Mouse (Mus musculus): ENCODE data around the gene Stx1a. TPM values are rescaled to one million over a fixed set of nuclear protein-coding genes. Genes with fewer than 3 reads are reported as not detected.
A peak's percentile ranks its signal among the peaks of the same experiment; 100 is the strongest.

The Stx1a gene
- polyA plus RNA-seq, 1 experiment from 2014 or later: 110 TPM

DNA sequence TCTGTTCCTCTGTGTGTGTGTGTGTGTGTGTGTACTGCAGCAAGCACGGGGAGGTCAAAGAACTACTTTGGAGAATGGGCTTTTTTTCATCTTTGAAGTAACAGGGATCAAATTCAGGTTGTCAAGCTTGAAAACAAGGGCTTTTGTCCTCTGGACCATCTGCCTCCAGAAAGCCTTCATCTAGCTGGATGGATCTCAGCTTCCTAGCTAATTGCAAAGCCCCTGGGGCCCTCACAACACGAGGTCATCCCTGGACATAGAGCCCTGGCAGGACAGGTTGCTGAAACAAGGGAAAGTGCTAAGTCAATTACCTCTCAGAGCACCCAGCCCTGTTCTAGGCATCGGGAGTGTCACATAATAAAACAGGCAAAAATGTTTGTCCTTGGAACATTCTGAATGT is 39.5 kb upstream of the Stx1a start:
- Histone ChIP-seq H3K4me2 (ENCODE audit: low read length) (no peak overlapping the region), H3K4me3 (replicated peaks; ENCODE audit: low read length) (no peak overlapping the region), H3K4me1 (replicated peaks; ENCODE audit: control insufficient read depth, insufficient read depth, low read length) (peaks cover 13% of the 10 kb centered on the region), H3K36me3 (ENCODE audit: control insufficient read depth, insufficient read depth) (no peaks in the 10 kb centered on the region), H3K9ac (replicated peaks; ENCODE audit: low read depth, low read length) (no peak overlapping the region), H3K27me3 (replicated peaks; ENCODE audit: control insufficient read depth, insufficient read depth, low read length) (peaks cover 30% of the 10 kb centered on the region), H3K27ac (ENCODE audit: low read length) (no peak overlapping the region), H3K9me3 (ENCODE audit: control insufficient read depth, low read length) (no peaks in the 10 kb centered on the region)
- ATAC-seq: no peak
- 0% methylated on average over 3 of the region's 3 CpGs for WGBS

DNA sequence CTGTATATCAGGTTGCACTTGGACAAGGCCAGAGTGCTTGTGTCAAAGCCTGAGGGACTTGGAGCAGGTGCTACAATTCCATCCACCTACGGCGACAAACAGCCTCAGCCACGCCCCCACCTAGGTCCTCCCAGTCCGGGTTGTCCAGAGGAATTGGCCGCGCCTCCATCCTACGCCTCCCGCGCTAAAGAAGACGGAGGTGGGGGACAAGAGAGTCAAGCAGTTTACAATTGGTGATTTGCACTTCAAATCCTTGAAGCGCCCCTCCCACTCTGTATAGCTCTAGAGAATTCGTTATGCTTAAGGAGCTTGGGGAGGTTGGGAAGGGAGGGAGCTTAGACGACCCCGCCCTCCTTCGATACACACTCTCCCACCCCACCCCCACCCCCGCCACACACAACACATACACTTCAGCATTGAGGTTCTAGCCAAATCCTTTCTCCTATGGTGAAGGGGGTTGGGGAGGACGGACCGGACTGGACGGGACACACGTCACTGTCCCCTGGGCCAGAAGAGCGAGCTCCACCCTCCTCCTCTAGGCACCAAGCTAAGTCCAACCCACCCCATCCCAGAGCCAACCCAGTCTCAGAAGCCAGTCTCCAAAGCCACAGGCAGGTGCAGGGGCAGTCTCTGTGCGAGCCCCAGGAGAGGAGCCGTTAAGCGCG is 37.5 kb upstream of the Stx1a start, which contains the start of gene Cldn3:
Gene Cldn3, plus strand, starts transcription at position 582 of the 665 bp plus-strand sequence.
- H3K27me3 ChIP-seq (replicated peaks; ENCODE audit: control insufficient read depth, insufficient read depth, low read length): peaks cover 32% of the 10 kb centered on the region
- H3K27ac ChIP-seq (ENCODE audit: low read length): peak within 1 kb of the TSS; percentile 38; the same call in 1 of the 2 replicates
- under 1% methylated on average over 25 of the region's 25 CpGs for whole genome bisulfite sequencing
- peak within 1 kb of the TSS; percentile 43 for H3K4me3 ChIP-seq (replicated peaks; ENCODE audit: low read length)
- H3K9ac ChIP-seq (replicated peaks; ENCODE audit: low read depth, low read length): peak within 1 kb of the TSS; percentile 52
- H3K9me3 ChIP-seq (ENCODE audit: control insufficient read depth, low read length): no peaks in the 10 kb centered on the region
- peak within 1 kb of the TSS; percentile 44 for H3K4me2 ChIP-seq (ENCODE audit: low read length)
- peaks cover 13% of the 10 kb centered on the region for H3K4me1 ChIP-seq (replicated peaks; ENCODE audit: control insufficient read depth, insufficient read depth, low read length)
- H3K36me3 ChIP-seq (ENCODE audit: control insufficient read depth, insufficient read depth): no peaks in the 10 kb centered on the region
- peak; percentile 75 for ATAC-seq

- Histone ChIP-seq H3K4me3 (replicated peaks; ENCODE audit: low read length) (peak overlapping the region; percentile 43), H3K36me3 (ENCODE audit: control insufficient read depth, insufficient read depth) (no peaks in the 10 kb centered on the region), H3K27me3 (replicated peaks; ENCODE audit: control insufficient read depth, insufficient read depth, low read length) (peaks cover 32% of the 10 kb centered on the region), H3K9me3 (ENCODE audit: control insufficient read depth, low read length) (no peaks in the 10 kb centered on the region), H3K27ac (ENCODE audit: low read length) (peak overlapping the region; percentile 38; the same call in 1 of the 2 replicates), H3K4me2 (ENCODE audit: low read length) (peak overlapping the region; percentile 44), H3K9ac (replicated peaks; ENCODE audit: low read depth, low read length) (peak overlapping the region; percentile 52), H3K4me1 (replicated peaks; ENCODE audit: control insufficient read depth, insufficient read depth, low read length) (peaks cover 13% of the 10 kb centered on the region)
- peak; percentile 65 for ATAC-seq
- WGBS: 4% methylated on average over 79 of the region's 79 CpGs
These were observed 36.7 kb upstream of the Stx1a start for GRCm38 (mm10) chr5:134986298-134987268.

DNA sequence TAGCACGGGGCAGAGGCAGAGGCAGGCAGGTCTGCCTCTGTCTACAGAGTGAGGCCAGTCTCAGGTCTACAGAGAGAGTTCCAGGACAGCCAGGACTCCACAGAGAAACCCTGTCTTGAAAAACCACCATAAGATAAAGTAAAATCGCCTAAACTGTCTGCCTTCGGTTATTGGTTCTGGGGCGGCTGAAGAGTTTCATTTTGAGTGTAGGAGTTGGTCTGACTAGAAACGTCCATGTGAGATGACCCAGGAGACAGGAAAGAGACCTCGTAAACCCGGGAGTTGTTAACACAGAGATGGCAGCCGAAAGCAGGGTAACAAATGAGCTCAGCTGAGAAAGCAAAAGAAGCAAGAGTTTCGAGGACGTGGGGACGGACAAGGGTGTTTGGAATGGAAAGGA is 34.1 kb upstream of the Stx1a start:
- H3K27ac ChIP-seq (ENCODE audit: low read length): no peak overlapping the region
- H3K4me3 ChIP-seq (replicated peaks; ENCODE audit: low read length): no peak overlapping the region
- peaks cover 32% of the 10 kb centered on the region for H3K27me3 ChIP-seq (replicated peaks; ENCODE audit: control insufficient read depth, insufficient read depth, low read length)
- H3K4me1 ChIP-seq (replicated peaks; ENCODE audit: control insufficient read depth, insufficient read depth, low read length): peaks cover 13% of the 10 kb centered on the region
- H3K36me3 ChIP-seq (ENCODE audit: control insufficient read depth, insufficient read depth): no peaks in the 10 kb centered on the region
- WGBS: 82% methylated on average over 11 of the region's 11 CpGs
- no peak overlapping the region for H3K9ac ChIP-seq (replicated peaks; ENCODE audit: low read depth, low read length)
- H3K4me2 ChIP-seq (ENCODE audit: low read length): no peak overlapping the region
- H3K9me3 ChIP-seq (ENCODE audit: control insufficient read depth, low read length): no peaks in the 10 kb centered on the region
- no peak for ATAC-seq

DNA sequence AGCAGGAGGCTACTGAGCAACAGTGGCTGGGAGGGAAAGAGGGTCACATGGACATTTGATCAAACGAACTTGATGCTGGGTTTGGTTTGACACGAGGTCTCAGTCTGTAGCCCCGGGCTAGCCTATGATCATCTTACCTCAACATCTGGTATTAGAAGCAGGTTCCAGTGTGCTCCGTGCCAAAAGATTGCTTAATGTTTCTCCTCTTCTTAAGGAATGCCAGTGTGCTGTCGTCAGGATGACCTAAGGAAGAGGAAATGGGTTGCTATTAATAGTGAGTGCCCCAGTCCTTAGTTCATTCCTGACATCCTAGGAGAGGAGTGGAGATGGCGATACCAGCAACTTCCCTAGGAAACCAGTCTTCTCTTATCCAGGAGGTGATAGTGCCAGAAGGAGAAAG is 33.5 kb upstream of the Stx1a start:
- Histone ChIP-seq H3K9ac (replicated peaks; ENCODE audit: low read depth, low read length) (no peak overlapping the region), H3K4me3 (replicated peaks; ENCODE audit: low read length) (no peak overlapping the region), H3K27me3 (replicated peaks; ENCODE audit: control insufficient read depth, insufficient read depth, low read length) (peaks cover 31% of the 10 kb centered on the region), H3K9me3 (ENCODE audit: control insufficient read depth, low read length) (no peaks in the 10 kb centered on the region), H3K36me3 (ENCODE audit: control insufficient read depth, insufficient read depth) (no peaks in the 10 kb centered on the region), H3K4me1 (replicated peaks; ENCODE audit: control insufficient read depth, insufficient read depth, low read length) (peaks cover 13% of the 10 kb centered on the region), H3K4me2 (ENCODE audit: low read length) (no peak overlapping the region), H3K27ac (ENCODE audit: low read length) (no peak overlapping the region)
- 78% methylated on average over 6 of the region's 6 CpGs for WGBS
- no peak for ATAC-seq

GRCm38 (mm10) chr5:134992566-134992965 is 30.7 kb upstream of the Stx1a start:
- ATAC-seq: no peak
- H3K4me3 ChIP-seq (replicated peaks; ENCODE audit: low read length): no peak overlapping the region
- no peak overlapping the region for H3K4me2 ChIP-seq (ENCODE audit: low read length)
- no peaks in the 10 kb centered on the region for H3K9me3 ChIP-seq (ENCODE audit: control insufficient read depth, low read length)
- WGBS: 89% methylated on average over 5 of the region's 5 CpGs
- no peaks in the 10 kb centered on the region for H3K36me3 ChIP-seq (ENCODE audit: control insufficient read depth, insufficient read depth)
- peaks cover 4% of the 10 kb centered on the region for H3K27me3 ChIP-seq (replicated peaks; ENCODE audit: control insufficient read depth, insufficient read depth, low read length)
- no peaks in the 10 kb centered on the region for H3K4me1 ChIP-seq (replicated peaks; ENCODE audit: control insufficient read depth, insufficient read depth, low read length)
- H3K9ac ChIP-seq (replicated peaks; ENCODE audit: low read depth, low read length): no peak overlapping the region
- H3K27ac ChIP-seq (ENCODE audit: low read length): no peak overlapping the region

GRCm38 (mm10) chr5:134998359-134998758 is 24.9 kb upstream of the Stx1a start:
- Histone ChIP-seq H3K4me3 (replicated peaks; ENCODE audit: low read length) (no peak overlapping the region), H3K4me1 (replicated peaks; ENCODE audit: control insufficient read depth, insufficient read depth, low read length) (peaks cover 10% of the 10 kb centered on the region; the same call in 1 of the 2 replicates), H3K4me2 (ENCODE audit: low read length) (no peak overlapping the region), H3K9me3 (ENCODE audit: control insufficient read depth, low read length) (no peaks in the 10 kb centered on the region), H3K27me3 (replicated peaks; ENCODE audit: control insufficient read depth, insufficient read depth, low read length) (no peaks in the 10 kb centered on the region), H3K36me3 (ENCODE audit: control insufficient read depth, insufficient read depth) (no peaks in the 10 kb centered on the region), H3K27ac (ENCODE audit: low read length) (no peak overlapping the region), H3K9ac (replicated peaks; ENCODE audit: low read depth, low read length) (no peak overlapping the region)
- no peak for ATAC-seq
- WGBS: 65% methylated on average over 6 of the region's 6 CpGs

DNA sequence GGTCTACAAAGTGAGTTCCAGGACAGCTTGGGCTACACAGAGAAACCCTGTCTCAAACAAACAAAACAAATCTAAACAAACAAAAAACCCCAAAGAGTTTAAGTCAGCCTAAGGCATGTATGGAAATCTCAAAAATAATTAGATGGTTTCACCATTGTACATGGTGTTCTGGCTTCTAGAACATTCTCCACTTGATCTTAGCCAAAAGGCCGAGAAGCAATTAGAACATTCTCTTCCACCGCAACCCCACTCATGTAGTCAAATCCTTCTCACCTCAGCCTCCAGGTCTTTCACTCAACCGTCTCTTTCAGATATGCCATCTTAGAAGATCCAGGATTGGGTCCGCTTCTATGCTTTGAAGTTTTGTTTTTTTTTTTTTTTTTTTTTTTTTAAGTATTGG is 23.5 kb upstream of the Stx1a start:
- Histone ChIP-seq H3K27ac (ENCODE audit: low read length) (no peak overlapping the region), H3K4me1 (replicated peaks; ENCODE audit: control insufficient read depth, insufficient read depth, low read length) (peaks cover 10% of the 10 kb centered on the region; the same call in 1 of the 2 replicates), H3K9me3 (ENCODE audit: control insufficient read depth, low read length) (no peaks in the 10 kb centered on the region), H3K36me3 (ENCODE audit: control insufficient read depth, insufficient read depth) (no peaks in the 10 kb centered on the region), H3K4me2 (ENCODE audit: low read length) (no peak overlapping the region), H3K9ac (replicated peaks; ENCODE audit: low read depth, low read length) (no peak overlapping the region), H3K27me3 (replicated peaks; ENCODE audit: control insufficient read depth, insufficient read depth, low read length) (no peaks in the 10 kb centered on the region), H3K4me3 (replicated peaks; ENCODE audit: low read length) (no peak overlapping the region)
- 93% methylated on average over 4 of the region's 4 CpGs for WGBS
- no peak for ATAC-seq

- no peak overlapping the region for H3K4me3 ChIP-seq (replicated peaks; ENCODE audit: low read length)
- ATAC-seq: peak; percentile 50
- 0 out of 2 replicates have a peak, but pooled peaks cover under 1% of the 10 kb centered on the region for H3K27me3 ChIP-seq (replicated peaks; ENCODE audit: control insufficient read depth, insufficient read depth, low read length)
- no peaks in the 10 kb centered on the region for H3K9me3 ChIP-seq (ENCODE audit: control insufficient read depth, low read length)
- H3K4me2 ChIP-seq (ENCODE audit: low read length): no peak overlapping the region
- peak overlapping the region; percentile 28; the same call in 1 of the 2 replicates for H3K27ac ChIP-seq (ENCODE audit: low read length)
- peaks cover 10% of the 10 kb centered on the region; the same call in 1 of the 2 replicates for H3K4me1 ChIP-seq (replicated peaks; ENCODE audit: control insufficient read depth, insufficient read depth, low read length)
- no peak overlapping the region for H3K9ac ChIP-seq (replicated peaks; ENCODE audit: low read depth, low read length)
- H3K36me3 ChIP-seq (ENCODE audit: control insufficient read depth, insufficient read depth): no peaks in the 10 kb centered on the region
- WGBS: 34% methylated on average over 16 of the region's 16 CpGs
These were observed 22.5 kb upstream of the Stx1a start for GRCm38 (mm10) chr5:135000751-135001150.

Data from forebrain, embryonic 16.5 days (tissue).